Mouse (Mus musculus): Measurements from ENCODE around the gene Dnm3.

DNA sequence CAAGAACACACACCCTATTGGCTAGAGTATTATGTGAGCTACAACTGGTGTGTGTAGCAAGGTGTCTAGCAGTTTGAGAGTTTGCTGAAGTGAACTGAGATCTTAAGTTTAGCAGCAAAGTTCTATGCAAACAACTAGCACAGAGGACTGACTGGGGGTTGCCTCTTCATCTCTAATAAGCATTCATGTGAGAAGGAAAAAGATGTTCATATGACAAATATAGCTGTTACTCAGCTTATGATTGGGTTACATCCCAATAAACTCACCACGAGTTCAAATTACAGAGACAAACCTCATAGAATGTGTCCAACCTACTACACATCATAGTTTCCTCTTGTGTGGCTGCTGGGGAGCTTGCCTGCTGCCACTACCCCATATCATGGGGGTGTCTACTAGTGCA lies 434.6 kb downstream of the Dnm3 start:
- TF ChIP-seq POLR2A (IDR thresholded peaks at IDR 0.05; ENCODE audit: low read depth, low read length), result no peak
- no peak for TF ChIP-seq CTCF (IDR thresholded peaks at IDR 0.05; ENCODE audit: extremely low read depth, insufficient read depth, insufficient read length, insufficient replicate concordance)
